Mouse (Mus musculus) MEL (cell line): ENCODE results near the gene Pakap. TPM values are rescaled to one million over a fixed set of nuclear protein-coding genes. Genes with fewer than 3 reads are reported as not detected.

ENCODE experiments used
- DNase-seq: peaks from one replicate; pipeline ENCODE4 v3.0.0; 2011; ENCODE audit warnings: low read depth, low spot score
- H3K27ac ChIP-seq: 2 replicates; pipeline ENCODE4 v1.5.1; 2012; ENCODE audit warnings: low read depth, mild to moderate bottlenecking, control low read depth, low read length, moderate library complexity; ENCODE audit not compliant: control insufficient read depth
- H3K27me3 ChIP-seq, 2 experiments: fragments of 150-350 bp in 1 of 2; sonication (generic) in 1 of 2; 2 replicates each; pipeline ENCODE4 v1.6.1; 2012; ENCODE audit warnings: low read length in 2 of 2, mild to moderate bottlenecking in 2 of 2, improper control_type of control experiment in 1 of 2, moderate library complexity in 1 of 2; ENCODE audit not compliant: insufficient read depth in 2 of 2, control insufficient read depth in 1 of 2
- H3K36me3 ChIP-seq, 2 experiments: 2 replicates each; pipeline ENCODE4 v1.6.1; 2012 to 2014; ENCODE audit warnings: low read length in 2 of 2, improper control_type of control experiment in 1 of 2, inconsistent platforms in 1 of 2, mild to moderate bottlenecking in 1 of 2; ENCODE audit not compliant: insufficient read depth in 2 of 2, control insufficient read depth in 1 of 2
- H3K4me1 ChIP-seq, 2 experiments: fragments of 150-350 bp in 1 of 2; sonication (generic) in 1 of 2; 2 replicates each; pipeline ENCODE4 v1.6.1; 2012; ENCODE audit warnings: low read length in 2 of 2, improper control_type of control experiment in 1 of 2, mild to moderate bottlenecking in 1 of 2; ENCODE audit not compliant: insufficient read depth in 2 of 2, control insufficient read depth in 1 of 2
- H3K4me3 ChIP-seq, 2 experiments: fragments of 150-350 bp in 1 of 2; sonication (generic) in 1 of 2; 2 replicates each; pipeline ENCODE4 v1.5.1; 2012; ENCODE audit warnings: low read depth in 2 of 2, low read length in 2 of 2, mild to moderate bottlenecking in 2 of 2, moderate library complexity in 2 of 2, control low read depth in 1 of 2, improper control_type of control experiment in 1 of 2; ENCODE audit not compliant: control insufficient read depth in 1 of 2, insufficient read depth in 1 of 2
- H3K79me2 ChIP-seq: 2 replicates; pipeline ENCODE4 v1.6.1; 2012; ENCODE audit warnings: mild to moderate bottlenecking, low read length, moderate library complexity; ENCODE audit not compliant: control insufficient read depth, poor library complexity, insufficient read depth
- H3K9ac ChIP-seq: 2 replicates; pipeline ENCODE4 v1.6.1; 2012; ENCODE audit warnings: low read depth, mild to moderate bottlenecking, control low read depth, low read length, moderate library complexity; ENCODE audit not compliant: control insufficient read depth, poor library complexity, severe bottlenecking
- H3K9me3 ChIP-seq: fragments of 150-350 bp; sonication (generic); replicated peaks from 2 replicates; pipeline ENCODE4 v1.6.1; 2012; ENCODE audit warnings: mild to moderate bottlenecking, low read length, improper control_type of control experiment, moderate library complexity; ENCODE audit not compliant: insufficient read depth
- CTCF ChIP-seq, 3 experiments: IDR thresholded peaks in 2 of 3; conservative IDR thresholded peaks in 1 of 3; 2 replicates each; pipeline ENCODE4 v1.5.1; 2011 to 2012; ENCODE audit warnings: low read length in 3 of 3, low read depth in 2 of 3, mild to moderate bottlenecking in 2 of 3, improper control_type of control experiment in 1 of 3, inconsistent platforms in 1 of 3, mixed read lengths in 1 of 3, moderate library complexity in 1 of 3; ENCODE audit not compliant: control insufficient read depth in 1 of 3, insufficient read depth in 1 of 3, poor library complexity in 1 of 3, severe bottlenecking in 1 of 3
- E2F4 ChIP-seq: IDR thresholded peaks from 2 replicates; pipeline ENCODE4 v1.6.1; 2011; ENCODE audit warnings: low read depth, low read length, improper control_type of control experiment, borderline replicate concordance
- ELF1 ChIP-seq: IDR thresholded peaks from 2 replicates; pipeline ENCODE4 v1.6.1; 2014; ENCODE audit warnings: low read depth, mild to moderate bottlenecking, inconsistent platforms, low read length, improper control_type of control experiment, moderate library complexity
- ETS1 ChIP-seq: IDR thresholded peaks from 2 replicates; pipeline ENCODE4 v1.6.1; 2012; ENCODE audit warnings: low read depth, mild to moderate bottlenecking, inconsistent platforms, low read length, improper control_type of control experiment, moderate library complexity
- JUND ChIP-seq: IDR thresholded peaks from 2 replicates; pipeline ENCODE4 v1.6.1; 2011; ENCODE audit warnings: low read depth, mild to moderate bottlenecking, improper control_type of control experiment, low read length
- KAT2A ChIP-seq: conservative IDR thresholded peaks from 2 replicates; pipeline ENCODE4 v1.6.1; 2012; ENCODE audit warnings: low read depth, low read length, improper control_type of control experiment, inconsistent platforms
- MAFK ChIP-seq: IDR thresholded peaks from 2 replicates; pipeline ENCODE4 v1.6.1; 2011; ENCODE audit warnings: low read depth, mild to moderate bottlenecking, low read length, improper control_type of control experiment, borderline replicate concordance
- MAX ChIP-seq: IDR thresholded peaks from 2 replicates; pipeline ENCODE4 v1.6.1; 2011; ENCODE audit warnings: low read length, improper control_type of control experiment
- MAZ ChIP-seq: IDR thresholded peaks from 2 replicates; pipeline ENCODE4 v1.6.1; 2012; ENCODE audit warnings: low read depth, mild to moderate bottlenecking, inconsistent platforms, low read length, improper control_type of control experiment
- MXI1 ChIP-seq: IDR thresholded peaks from 2 replicates; pipeline ENCODE4 v1.6.1; 2011; ENCODE audit warnings: mild to moderate bottlenecking, low read depth, low read length, improper control_type of control experiment
- MYB ChIP-seq: IDR thresholded peaks from 2 replicates; pipeline ENCODE4 v1.6.1; 2011; ENCODE audit warnings: mild to moderate bottlenecking, low read depth, low read length, improper control_type of control experiment
- MYC ChIP-seq: IDR thresholded peaks from 2 replicates; pipeline ENCODE4 v1.6.1; 2011; ENCODE audit warnings: low read depth, mild to moderate bottlenecking, low read length, improper control_type of control experiment, moderate library complexity
- NELFE ChIP-seq: IDR thresholded peaks from 2 replicates; pipeline ENCODE4 v1.6.1; 2011; ENCODE audit warnings: low read depth, low read length, improper control_type of control experiment
- POLR2A ChIP-seq, 2 experiments: IDR thresholded peaks; 2 replicates each; pipeline ENCODE4 v1.6.1; 2011 to 2012; ENCODE audit warnings: low read length in 2 of 2, mild to moderate bottlenecking in 2 of 2, control low read depth in 1 of 2, improper control_type of control experiment in 1 of 2, low read depth in 1 of 2, moderate library complexity in 1 of 2; ENCODE audit not compliant: control insufficient read depth in 1 of 2, insufficient read depth in 1 of 2, poor library complexity in 1 of 2
- POLR2AphosphoS2 ChIP-seq: IDR thresholded peaks from 2 replicates; pipeline ENCODE4 v1.6.1; 2011; ENCODE audit warnings: low read length, improper control_type of control experiment
- RAD21 ChIP-seq: IDR thresholded peaks from 2 replicates; pipeline ENCODE4 v1.6.1; 2011; ENCODE audit warnings: mild to moderate bottlenecking, low read depth, low read length, improper control_type of control experiment
- RCOR1 ChIP-seq: IDR thresholded peaks from 2 replicates; pipeline ENCODE4 v1.6.1; 2012; ENCODE audit warnings: low read depth, mild to moderate bottlenecking, inconsistent platforms, low read length, improper control_type of control experiment
- SIN3A ChIP-seq: IDR thresholded peaks from 2 replicates; pipeline ENCODE4 v1.6.1; 2012; ENCODE audit warnings: low read length, improper control_type of control experiment, inconsistent platforms
- SMC3 ChIP-seq: IDR thresholded peaks from 2 replicates; pipeline ENCODE4 v1.6.1; 2011; ENCODE audit warnings: low read depth, low read length, improper control_type of control experiment
- TAL1 ChIP-seq: IDR thresholded peaks from 2 replicates; pipeline ENCODE4 v1.6.1; 2012; ENCODE audit warnings: mild to moderate bottlenecking, inconsistent platforms, low read length, moderate library complexity, mixed read lengths
- TBP ChIP-seq: IDR thresholded peaks from 2 replicates; pipeline ENCODE4 v1.8.0; 2011; ENCODE audit warnings: low read depth, low read length, improper control_type of control experiment
- TCF12 ChIP-seq: IDR thresholded peaks from 2 replicates; pipeline ENCODE4 v1.6.1; 2014; ENCODE audit warnings: low read depth, mild to moderate bottlenecking, inconsistent platforms, low read length, improper control_type of control experiment, moderate library complexity
- UBTF ChIP-seq: IDR thresholded peaks from 2 replicates; pipeline ENCODE4 v1.6.1; 2012; ENCODE audit warnings: low read depth, mild to moderate bottlenecking, inconsistent platforms, low read length, improper control_type of control experiment, moderate library complexity, borderline replicate concordance; ENCODE audit not compliant: insufficient read depth
- USF1 ChIP-seq: IDR thresholded peaks from 2 replicates; pipeline ENCODE4 v1.6.1; 2014; ENCODE audit warnings: low read depth, mild to moderate bottlenecking, inconsistent platforms, low read length, improper control_type of control experiment, moderate library complexity
- USF2 ChIP-seq, 2 experiments: IDR thresholded peaks; 2 replicates each; pipeline ENCODE4 v1.6.1; 2011 to 2012; ENCODE audit warnings: improper control_type of control experiment in 2 of 2, low read length in 2 of 2, borderline replicate concordance in 1 of 2, inconsistent platforms in 1 of 2, low read depth in 1 of 2, mild to moderate bottlenecking in 1 of 2; ENCODE audit not compliant: insufficient read depth in 1 of 2
- ZC3H11A ChIP-seq: IDR thresholded peaks from 2 replicates; pipeline ENCODE4 v1.6.1; 2012; ENCODE audit warnings: low read depth, mild to moderate bottlenecking, inconsistent platforms, low read length, improper control_type of control experiment
- ZKSCAN1 ChIP-seq: IDR thresholded peaks from 2 replicates; pipeline ENCODE4 v1.6.1; 2012; ENCODE audit warnings: low read depth, mild to moderate bottlenecking, inconsistent platforms, low read length, improper control_type of control experiment, moderate library complexity
- ZMIZ1 ChIP-seq: IDR thresholded peaks from 2 replicates; pipeline ENCODE4 v1.6.1; 2012; ENCODE audit warnings: low read depth, mild to moderate bottlenecking, inconsistent platforms, low read length, improper control_type of control experiment, moderate library complexity
- ZNF384 ChIP-seq: IDR thresholded peaks from 2 replicates; pipeline ENCODE4 v1.6.1; 2012; ENCODE audit warnings: low read depth, mild to moderate bottlenecking, inconsistent platforms, low read length, improper control_type of control experiment
- polyA plus RNA-seq, 2 experiments: library from polyadenylated mRNA; stranded (reverse) in 1 of 2; unstranded in 1 of 2; fragments of >175 nt in 1 of 2; fragments of >200 nt in 1 of 2; gene quantifications; 2 replicates each; pipeline versions ENCODE4 v1.2.1 to v1.2.4; 2012; ENCODE audit warnings: low replicate concordance in 2 of 2, low read depth in 1 of 2; ENCODE audit not compliant: insufficient read length in 2 of 2, insufficient read depth in 1 of 2, missing spikeins in 1 of 2
- total RNA-seq: library from RNA; depleted of rRNA; stranded (reverse); fragments of 300-350 nt; gene quantifications from 2 replicates; pipeline ENCODE4 v1.2.3, GENCODE M21; 2012

The Pakap gene
- total and polyA plus RNA-seq, 3 experiments, result not detected

- Histone ChIP-seq H3K4me1 (no peaks in the 10 kb centered on the region; a peak in 1 of 4 replicates), H3K9ac (no peak overlapping the region), H3K36me3 (no peaks in the 10 kb centered on the region), H3K27ac (no peak overlapping the region), H3K4me3 (no peak overlapping the region), H3K9me3 (no peaks in the 10 kb centered on the region), H3K27me3 (no peaks in the 10 kb centered on the region), H3K79me2 (no peaks in the 10 kb centered on the region)
- TF ChIP-seq MAZ (no peak), KAT2A (no peak), ETS1 (no peak), NELFE (no peak), MYC (no peak), UBTF (no peak), TAL1 (no peak), E2F4 (no peak), TBP (no peak), RCOR1 (no peak), MXI1 (no peak), ZC3H11A (no peak), USF1 (no peak), CTCF (IDR thresholded peaks at IDR 0.05 in 2 of 3, conservative IDR thresholded peaks at IDR 0.05 in 1 of 3; ENCODE audit: control insufficient read depth in 1 of 3, insufficient read depth in 1 of 3, low read depth in 2 of 3, low read length in 3 of 3, poor library complexity in 1 of 3, severe bottlenecking in 1 of 3) (no peak), MAX (no peak), POLR2A (IDR thresholded peaks at IDR 0.05; ENCODE audit: control insufficient read depth in 1 of 2, insufficient read depth in 1 of 2, low read depth in 1 of 2, low read length in 2 of 2, poor library complexity in 1 of 2) (no peak), USF2 (IDR thresholded peaks at IDR 0.05; ENCODE audit: borderline replicate concordance in 1 of 2, insufficient read depth in 1 of 2, low read depth in 1 of 2, low read length in 2 of 2) (no peak)
- DNase-seq, result no peak
Observed at GRCm38 (mm10) chr4:57861166-57861565, 293.2 kb downstream of the Pakap start.

- H3K27ac ChIP-seq, result no peak overlapping the region
- no peak overlapping the region for H3K4me3 ChIP-seq
- H3K36me3 ChIP-seq, result no peaks in the 10 kb centered on the region
- no peak overlapping the region for H3K9ac ChIP-seq
- H3K4me1 ChIP-seq, result no peaks in the 10 kb centered on the region; a peak in 1 of 4 replicates
- DNase-seq, result no peak
- H3K9me3 ChIP-seq, result no peaks in the 10 kb centered on the region
- no peaks in the 10 kb centered on the region for H3K79me2 ChIP-seq
- TF ChIP-seq E2F4 (no peak), ZNF384 (no peak), JUND (no peak), TCF12 (no peak), RCOR1 (no peak), USF2 (IDR thresholded peaks at IDR 0.05; ENCODE audit: borderline replicate concordance in 1 of 2, insufficient read depth in 1 of 2, low read depth in 1 of 2, low read length in 2 of 2) (no peak), ELF1 (no peak), ZMIZ1 (no peak), MAZ (no peak), SMC3 (no peak), SIN3A (no peak), MAFK (no peak), KAT2A (no peak), POLR2A (IDR thresholded peaks at IDR 0.05; ENCODE audit: control insufficient read depth in 1 of 2, insufficient read depth in 1 of 2, low read depth in 1 of 2, low read length in 2 of 2, poor library complexity in 1 of 2) (no peak), ZKSCAN1 (no peak), POLR2AphosphoS2 (no peak), MYB (no peak), RAD21 (no peak)
- H3K27me3 ChIP-seq, result no peaks in the 10 kb centered on the region
Observed at GRCm38 (mm10) chr4:57861856-57862255, 293.9 kb downstream of the Pakap start.
